23 mouse cellular contexts compared by ENCODE assay signal in genomic region chr1:130279180-130279579, GRCm38 (mm10).
"Had no signal": no experiment of that assay in that cellular context is flagged by ENCODE, and none has a peak within 500 bp of the region (broad histone marks: within the 10 kb centered on the region; RNA-seq: fewer than 3 reads in every experiment).

No protein-coding gene starts in this region.

- H3K27ac ChIP-seq: heart, adult 2 months; heart, embryonic 13.5 days; heart, embryonic 15.5 days; hindbrain, embryonic 13.5 days; hindbrain, embryonic 15.5 days; hindbrain, postnatal 0 days; limb, embryonic 13.5 days; limb, embryonic 15.5 days had no signal

- H3K27me3 ChIP-seq: heart, embryonic 13.5 days; heart, embryonic 15.5 days; hindbrain, embryonic 13.5 days; hindbrain, embryonic 15.5 days; limb, embryonic 13.5 days; limb, embryonic 15.5 days had no signal

- ATAC-seq: forebrain, postnatal 0 days; hindbrain, postnatal 0 days; intestine, embryonic 16.5 days had no signal

- H3K9ac ChIP-seq: forebrain, postnatal 0 days; heart, embryonic 13.5 days; heart, embryonic 15.5 days; hindbrain, embryonic 13.5 days; hindbrain, embryonic 15.5 days; limb, embryonic 13.5 days; limb, embryonic 15.5 days had no signal

- H3K36me3 ChIP-seq: heart, embryonic 13.5 days; heart, embryonic 15.5 days; hindbrain, embryonic 13.5 days; hindbrain, embryonic 15.5 days; limb, embryonic 13.5 days; limb, embryonic 15.5 days had no signal

- H3K4me3 ChIP-seq: heart, adult 2 months; heart, embryonic 13.5 days; heart, embryonic 15.5 days; hindbrain, embryonic 13.5 days; hindbrain, embryonic 15.5 days; limb, embryonic 13.5 days; limb, embryonic 15.5 days had no signal

- H3K9me3 ChIP-seq: heart, embryonic 15.5 days; hindbrain, embryonic 15.5 days; limb, embryonic 15.5 days had no signal

- DNase-seq: forebrain, postnatal 0 days; gastrocnemius, postnatal 14 days; gastrocnemius, postnatal 36 days; heart, adult 11 months; heart, adult 2 months; heart, postnatal 14 days; heart, postnatal 36 days; kidney, adult 11 months; kidney, adult 8-10 months; kidney, postnatal 10 days; kidney, postnatal 36 days; layer of hippocampus, adult 9-11 months; layer of hippocampus, postnatal 36 days; left cerebral cortex, postnatal 4 days had no signal

- H3K4me1 ChIP-seq: heart, embryonic 15.5 days; hindbrain, embryonic 13.5 days; hindbrain, embryonic 15.5 days; limb, embryonic 13.5 days; limb, embryonic 15.5 days had no signal

- H3K4me2 ChIP-seq: heart, embryonic 11.5 days; heart, embryonic 13.5 days; heart, embryonic 15.5 days; hindbrain, embryonic 13.5 days; hindbrain, embryonic 15.5 days; limb, embryonic 13.5 days; limb, embryonic 15.5 days had no signal
